Mouse (Mus musculus) frontal cortex, adult (tissue): ENCODE data around the gene Fcna.

ENCODE experiments used
- ATAC-seq: cut with Nextera tagmentation; 2 replicates; pipeline ENCODE4 v1.9.2; 2017; ENCODE audit warnings: mild to moderate bottlenecking, moderate library complexity, mixed read lengths; ENCODE audit not compliant: low TSS enrichment

Fcna gene

GRCm38 (mm10) chr2:25608671-25609070, 19.2 kb downstream of the Fcna start:
- ATAC-seq: 0 out of 2 replicates have a peak, but pooled peaks have one; percentile 11

GRCm38 (mm10) chr2:25607761-25608622, 19.8 kb downstream of the Fcna start, which contains the start of gene Rabl6:
Gene Rabl6, minus strand, starts transcription at chr2:25608521.
- ATAC-seq: peak; percentile 87

GRCm38 (mm10) chr2:25602526-25602925, 25.3 kb downstream of the Fcna start:
- no peak for ATAC-seq

- no peak for ATAC-seq
Measured at GRCm38 (mm10) chr2:25600037-25600436, 27.8 kb downstream of the Fcna start.

DNA sequence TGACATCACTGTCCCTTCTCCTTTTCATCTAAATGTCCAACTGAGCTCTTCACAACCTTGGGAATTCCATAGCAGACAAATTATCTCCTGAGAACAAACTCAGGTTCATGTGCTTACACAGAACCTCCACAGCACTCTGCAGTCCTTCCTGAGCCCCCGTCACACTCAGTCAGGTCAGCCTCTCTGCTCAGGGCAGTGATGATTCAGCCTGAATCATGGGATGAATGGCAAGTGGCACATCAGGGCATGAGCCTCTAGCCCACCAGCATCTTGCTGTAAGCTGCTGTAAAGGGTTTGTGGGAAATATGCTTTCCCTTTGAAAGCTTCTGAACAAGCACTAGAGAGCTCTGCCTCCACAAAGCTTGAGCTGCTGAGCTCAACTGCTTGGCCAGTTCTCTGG, 29.1 kb downstream of the Fcna start:
- ATAC-seq: no peak

GRCm38 (mm10) chr2:25596765-25597510, 30.9 kb downstream of the Fcna start:
- ATAC-seq: no peak

DNA sequence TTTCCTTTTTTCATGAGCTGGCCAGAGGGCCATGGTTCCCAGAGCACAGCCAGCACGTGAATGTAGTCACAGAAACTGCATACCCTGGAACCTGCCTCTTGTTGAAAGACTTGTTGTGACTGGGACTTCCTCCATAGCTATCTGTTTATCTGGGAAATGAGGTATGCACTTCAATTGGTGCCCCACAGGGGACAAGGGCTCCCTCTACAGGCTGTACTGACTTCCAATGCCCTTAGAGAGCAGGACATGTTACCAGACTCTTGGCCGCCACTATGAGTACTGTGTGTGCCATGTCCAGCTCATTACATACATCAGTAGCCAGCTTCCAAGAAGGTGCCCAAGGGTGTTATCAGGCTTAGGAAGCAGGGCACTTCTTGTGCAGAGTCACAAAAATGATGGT, 36.0 kb downstream of the Fcna start:
- ATAC-seq: peak; percentile 48

- ATAC-seq: no peak
Measured at GRCm38 (mm10) chr2:25588227-25588907, 39.5 kb downstream of the Fcna start.

GRCm38 (mm10) chr2:25587290-25587689, 40.5 kb downstream of the Fcna start:
- no peak for ATAC-seq

- no peak for ATAC-seq
Measured at GRCm38 (mm10) chr2:25585601-25586000, 42.2 kb downstream of the Fcna start.

DNA sequence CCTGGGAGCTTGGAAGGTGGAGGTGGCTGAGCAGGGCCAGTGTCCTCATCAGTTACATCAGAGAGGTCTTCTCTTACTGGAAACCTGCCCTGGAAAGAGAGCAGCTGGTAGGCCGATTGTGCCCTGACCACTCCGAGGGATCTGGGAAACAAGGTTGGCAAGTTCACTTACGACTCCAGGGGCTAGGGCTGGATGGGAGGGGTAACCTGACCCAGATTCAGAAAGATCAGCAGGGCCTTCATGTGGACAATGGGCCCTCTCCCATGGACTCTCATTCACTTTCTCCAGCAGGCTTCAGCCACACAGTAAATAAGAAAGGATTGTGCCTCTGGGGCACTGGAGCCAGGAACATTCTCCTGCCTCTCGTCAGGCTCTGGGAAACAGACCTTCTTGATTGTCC, 43.0 kb downstream of the Fcna start:
- ATAC-seq: no peak

- ATAC-seq: no peak
Measured at GRCm38 (mm10) chr2:25584152-25584551, 43.7 kb downstream of the Fcna start.

GRCm38 (mm10) chr2:25583571-25583970, 44.3 kb downstream of the Fcna start:
- ATAC-seq: no peak

GRCm38 (mm10) chr2:25583120-25583481, 44.7 kb downstream of the Fcna start:
- ATAC-seq: no peak

GRCm38 (mm10) chr2:25582466-25583119, 45.2 kb downstream of the Fcna start:
- ATAC-seq: peak; percentile 48

- peak; percentile 18; the same call in 1 of the 2 replicates for ATAC-seq
Measured at GRCm38 (mm10) chr2:25581901-25582301, 45.9 kb downstream of the Fcna start.

DNA sequence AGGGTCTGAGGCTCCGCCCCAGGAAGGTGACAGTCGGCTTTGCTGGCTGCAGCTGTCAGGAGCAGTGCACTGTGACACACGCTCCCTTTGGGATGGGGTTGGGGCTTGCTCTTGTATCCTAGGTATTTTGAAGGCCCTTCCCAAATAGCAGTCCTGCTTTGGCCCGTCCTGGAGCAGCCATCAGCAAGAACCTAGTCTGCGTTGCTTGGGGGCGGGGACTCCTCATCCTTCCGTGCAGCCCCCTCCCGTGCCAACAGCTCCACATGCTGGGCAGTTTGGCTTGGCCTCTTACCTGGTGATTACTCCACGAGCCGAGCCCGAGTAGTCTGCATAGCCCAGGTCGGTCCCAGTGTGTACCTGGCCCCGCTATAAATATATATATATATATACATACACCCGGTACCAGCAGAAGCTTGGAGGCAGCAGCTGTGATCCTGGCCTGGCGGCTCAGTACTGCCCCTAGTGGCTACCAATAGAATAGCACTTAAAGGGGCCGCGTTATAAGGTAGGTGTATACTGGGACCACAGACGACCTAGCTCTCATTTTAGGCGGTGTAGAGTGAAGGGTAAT, 46.5 kb downstream of the Fcna start, which contains the start of gene Ajm1:
TSS of gene Ajm1 (minus strand) at position 464 of the 571 bp plus-strand sequence.
- peak; percentile 31 for ATAC-seq

DNA sequence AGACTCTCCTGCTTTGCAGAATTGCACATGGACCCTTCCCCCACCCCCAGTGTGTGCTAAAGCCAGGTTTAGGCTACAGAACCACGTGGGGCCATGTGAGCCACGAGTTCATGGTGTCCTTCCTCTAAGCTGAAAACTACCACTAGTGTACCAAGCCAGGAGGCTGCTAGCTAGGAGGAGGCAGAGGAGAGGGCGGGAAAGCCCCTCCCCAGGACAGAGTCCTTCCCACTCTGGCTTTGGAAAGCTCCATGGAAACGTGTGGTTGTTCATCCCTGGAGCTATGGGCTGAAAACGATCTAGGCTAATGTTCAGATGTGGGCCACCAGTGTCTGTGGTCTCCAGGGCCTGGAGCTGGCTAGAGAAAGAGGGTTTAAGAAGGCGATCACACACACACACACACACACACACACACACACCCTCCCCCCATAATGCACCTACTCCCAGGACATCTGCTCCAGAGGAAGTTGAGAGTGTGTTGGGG, 47.2 kb downstream of the Fcna start:
- no peak for ATAC-seq

DNA sequence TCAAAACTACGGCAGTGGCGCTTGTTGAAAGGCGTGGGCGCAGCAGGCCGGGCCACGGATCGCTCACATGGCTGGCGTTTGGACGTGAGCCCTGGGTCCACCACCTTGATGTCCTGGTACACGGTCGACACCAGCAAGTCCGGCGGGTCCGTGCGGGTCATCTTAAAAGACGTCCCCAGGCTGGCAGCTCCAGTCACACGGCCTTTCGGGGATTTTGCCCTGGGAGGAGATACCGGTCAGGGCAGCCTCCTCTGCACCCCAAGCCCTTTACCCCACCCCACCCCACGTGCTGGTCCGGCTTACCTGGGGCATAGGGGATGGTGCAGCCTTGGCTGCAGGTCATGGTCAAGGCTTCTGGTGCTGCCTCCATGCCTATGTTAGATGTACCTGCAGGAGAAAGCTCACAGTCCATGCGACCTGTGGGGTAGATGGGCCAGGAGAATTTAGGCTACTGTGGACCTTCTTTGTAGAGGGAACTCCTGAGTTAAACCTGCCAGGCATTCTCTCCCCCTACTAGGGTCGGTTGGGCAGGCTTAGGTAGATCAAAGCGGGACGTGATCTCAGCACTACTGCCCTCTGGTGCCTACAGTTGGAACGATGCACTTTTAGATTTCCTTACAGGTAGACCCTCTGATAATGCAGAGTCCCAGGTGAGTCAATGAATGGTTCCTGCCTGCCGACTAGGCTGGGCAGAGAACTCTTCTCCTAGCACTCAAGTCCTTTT, 47.9 kb downstream of the Fcna start:
- no peak for ATAC-seq
